Mouse (Mus musculus) heart, embryonic 16.5 days (tissue): ENCODE results near the gene Prr19. TPM values are rescaled to one million over a fixed set of nuclear protein-coding genes. Genes with fewer than 3 reads are reported as not detected.

Source experiments
- ATAC-seq: fragments of 200-750 bp; cut with Nextera tagmentation; replicated peaks from 2 replicates; pipeline ENCODE4 v1.8.0; 2017; ENCODE audit warnings: moderate number of reproducible peaks; ENCODE audit not compliant: insufficient read depth, low FRiP score; ENCODE audit errors: extremely low read depth
- H3K27ac ChIP-seq: fragments of 300-500 bp; sonication (generic); 2 replicates; pipeline ENCODE4 v1.5.1; 2014; ENCODE audit warnings: mild to moderate bottlenecking, low read length, control low read depth, moderate library complexity
- H3K27me3 ChIP-seq: fragments of 300-500 bp; sonication (generic); 2 replicates; pipeline ENCODE4 v1.6.1; 2014; ENCODE audit warnings: low read length, mixed read lengths; ENCODE audit not compliant: control insufficient read depth, insufficient read depth
- H3K36me3 ChIP-seq: fragments of 300-500 bp; sonication (generic); 2 replicates; pipeline ENCODE4 v1.6.1; 2014; ENCODE audit not compliant: control insufficient read depth, insufficient read depth
- H3K4me1 ChIP-seq: fragments of 300-500 bp; sonication (generic); 2 replicates; pipeline ENCODE4 v1.6.1; 2014; ENCODE audit warnings: low read length, mixed read lengths; ENCODE audit not compliant: control insufficient read depth, insufficient read depth
- H3K4me2 ChIP-seq: fragments of 300-500 bp; sonication (generic); 2 replicates; pipeline ENCODE4 v1.6.1; 2014; ENCODE audit warnings: low read depth, mild to moderate bottlenecking, control low read depth, low read length
- H3K4me3 ChIP-seq: fragments of 300-500 bp; sonication (generic); 2 replicates; pipeline ENCODE4 v1.5.1; 2014; ENCODE audit warnings: mild to moderate bottlenecking, control low read depth, low read length
- H3K9ac ChIP-seq: fragments of 300-500 bp; sonication (generic); 2 replicates; pipeline ENCODE4 v1.6.1; 2014; ENCODE audit warnings: low read length, control low read depth
- H3K9me3 ChIP-seq: fragments of 300-500 bp; sonication (generic); replicated peaks from 2 replicates; pipeline ENCODE4 v1.6.1; 2016; ENCODE audit warnings: low read length; ENCODE audit not compliant: control insufficient read depth
- WGBS: fragments of 180-500 bp; shearing (Covaris S2); extraction: QIAGEN DNeasy Blood & Tissue Kit; methylation state at CpG from one replicate; pipeline ENCODE4 v1.1.7; 2014; 5-methylcytosine and 5-hydroxymethylcytosine counted together
- polyA plus RNA-seq: library from polyadenylated mRNA; unstranded; fragments of >200 nt; fragmentation: Nextera tagmentation; extraction: Ambion mirVana; gene quantifications from 2 replicates; pipeline ENCODE4 v1.2.1, GENCODE M21; 2015

The Prr19 gene
- polyA plus RNA-seq, 1 experiment from 2014 or later = not detected

- no peak overlapping the region for H3K4me3 ChIP-seq
- no peaks in the 10 kb centered on the region for H3K9me3 ChIP-seq
- no peak overlapping the region for H3K27ac ChIP-seq
- peaks cover 81% of the 10 kb centered on the region for H3K36me3 ChIP-seq
- H3K4me1 ChIP-seq = peaks cover 23% of the 10 kb centered on the region
- no peaks in the 10 kb centered on the region for H3K27me3 ChIP-seq
- WGBS = 93% methylated on average over 12 of the region's 12 CpGs
- no peak overlapping the region for H3K9ac ChIP-seq
- ATAC-seq = no peak
- no peak overlapping the region for H3K4me2 ChIP-seq
Measured at GRCm38 (mm10) chr7:25288011-25288410, 13.2 kb upstream of the Prr19 start.

- Histone ChIP-seq H3K4me1 (peaks cover 19% of the 10 kb centered on the region), H3K9ac (no peak overlapping the region), H3K9me3 (no peaks in the 10 kb centered on the region), H3K4me2 (no peak overlapping the region), H3K4me3 (no peak overlapping the region), H3K27me3 (no peaks in the 10 kb centered on the region), H3K27ac (no peak overlapping the region), H3K36me3 (peaks cover 85% of the 10 kb centered on the region)
- no peak for ATAC-seq
- WGBS = 86% methylated on average over 3 of the region's 3 CpGs
Measured at GRCm38 (mm10) chr7:25288721-25289120, 12.5 kb upstream of the Prr19 start.

GRCm38 (mm10) chr7:25289925-25290324 is 11.3 kb upstream of the Prr19 start:
- H3K9ac ChIP-seq = no peak overlapping the region
- H3K4me3 ChIP-seq = no peak overlapping the region
- H3K4me1 ChIP-seq = peaks cover 9% of the 10 kb centered on the region
- no peak overlapping the region for H3K27ac ChIP-seq
- peaks cover 91% of the 10 kb centered on the region for H3K36me3 ChIP-seq
- 98% methylated on average over 3 of the region's 3 CpGs for WGBS
- no peaks in the 10 kb centered on the region for H3K27me3 ChIP-seq
- no peak overlapping the region for H3K4me2 ChIP-seq
- H3K9me3 ChIP-seq = no peaks in the 10 kb centered on the region
- ATAC-seq = no peak

- 0 out of 2 replicates have a peak, but pooled peaks have one; percentile 1 for ATAC-seq
- H3K27ac ChIP-seq = no peak overlapping the region
- H3K4me2 ChIP-seq = no peak overlapping the region
- no peaks in the 10 kb centered on the region for H3K9me3 ChIP-seq
- no peak overlapping the region for H3K4me3 ChIP-seq
- peaks cover 86% of the 10 kb centered on the region for H3K36me3 ChIP-seq
- no peaks in the 10 kb centered on the region for H3K27me3 ChIP-seq
- H3K4me1 ChIP-seq = peaks cover 9% of the 10 kb centered on the region
- no peak overlapping the region for H3K9ac ChIP-seq
- 92% methylated on average over 1 of the region's 1 CpGs for WGBS
Measured at GRCm38 (mm10) chr7:25290463-25290862, 10.7 kb upstream of the Prr19 start.

- H3K9me3 ChIP-seq = no peaks in the 10 kb centered on the region
- no peak overlapping the region for H3K4me3 ChIP-seq
- ATAC-seq = 0 out of 2 replicates have a peak, but pooled peaks have one; percentile 30
- no peak overlapping the region for H3K4me2 ChIP-seq
- no peaks in the 10 kb centered on the region for H3K27me3 ChIP-seq
- H3K9ac ChIP-seq = no peak overlapping the region
- H3K36me3 ChIP-seq = peaks cover 81% of the 10 kb centered on the region
- H3K4me1 ChIP-seq = peaks cover 9% of the 10 kb centered on the region
- 60% methylated on average over 2 of the region's 2 CpGs for WGBS
- no peak overlapping the region for H3K27ac ChIP-seq
Measured at GRCm38 (mm10) chr7:25290911-25291310, 10.3 kb upstream of the Prr19 start.

- no peak for ATAC-seq
- 65% methylated on average over 7 of the region's 7 CpGs for WGBS
- Histone ChIP-seq H3K27me3 (no peaks in the 10 kb centered on the region), H3K9me3 (no peaks in the 10 kb centered on the region), H3K36me3 (peaks cover 69% of the 10 kb centered on the region), H3K27ac (no peak overlapping the region), H3K9ac (no peak overlapping the region), H3K4me2 (no peak overlapping the region), H3K4me3 (no peak overlapping the region), H3K4me1 (peaks cover 17% of the 10 kb centered on the region)
Measured at GRCm38 (mm10) chr7:25292107-25292506, 9.1 kb upstream of the Prr19 start.

- peaks cover 21% of the 10 kb centered on the region for H3K4me1 ChIP-seq
- H3K4me3 ChIP-seq = no peak overlapping the region
- peaks cover 59% of the 10 kb centered on the region for H3K36me3 ChIP-seq
- H3K4me2 ChIP-seq = no peak overlapping the region
- H3K27ac ChIP-seq = no peak overlapping the region
- no peak for ATAC-seq
- H3K9ac ChIP-seq = no peak overlapping the region
- no peaks in the 10 kb centered on the region for H3K9me3 ChIP-seq
- WGBS = 68% methylated on average over 10 of the region's 10 CpGs
- no peaks in the 10 kb centered on the region for H3K27me3 ChIP-seq
Measured at GRCm38 (mm10) chr7:25293191-25293739, 7.9 kb upstream of the Prr19 start.

GRCm38 (mm10) chr7:25294495-25294894 is 6.7 kb upstream of the Prr19 start:
- Histone ChIP-seq H3K27me3 (no peaks in the 10 kb centered on the region), H3K9ac (no peak overlapping the region), H3K27ac (no peak overlapping the region), H3K9me3 (no peaks in the 10 kb centered on the region), H3K4me3 (no peak overlapping the region), H3K4me1 (peaks cover 21% of the 10 kb centered on the region), H3K4me2 (no peak overlapping the region), H3K36me3 (peaks cover 47% of the 10 kb centered on the region)
- whole genome bisulfite sequencing = 87% methylated on average over 4 of the region's 4 CpGs
- ATAC-seq = no peak

GRCm38 (mm10) chr7:25294960-25295722 is 6.1 kb upstream of the Prr19 start:
- ATAC-seq = no peak
- Histone ChIP-seq H3K27me3 (no peaks in the 10 kb centered on the region), H3K9me3 (no peaks in the 10 kb centered on the region), H3K27ac (no peak overlapping the region), H3K36me3 (peaks cover 40% of the 10 kb centered on the region), H3K4me3 (no peak overlapping the region), H3K4me1 (peaks cover 21% of the 10 kb centered on the region), H3K9ac (no peak overlapping the region), H3K4me2 (no peak overlapping the region)
- 92% methylated on average over 12 of the region's 12 CpGs for WGBS
